Mouse (Mus musculus): ENCODE measurements around the gene Mbnl1. TPM values are rescaled to one million over a fixed set of nuclear protein-coding genes. Genes with fewer than 3 reads are reported as not detected.
"Not testable (repeated sequence)": the region's sequence is repeated elsewhere in the genome, so short reads cannot be mapped to it uniquely, and the experiment has no call there.

The Mbnl1 gene
- total RNA-seq, 2 experiments from 2014 or later = 185 to 190 TPM

GRCm38 (mm10) chr3:60486713-60487170 is 14.1 kb downstream of the Mbnl1 start:
- DNase-seq (ENCODE audit: low spot score in 2 of 2) = no peak

- no peak for DNase-seq (ENCODE audit: low spot score in 2 of 2)
Observed at GRCm38 (mm10) chr3:60489509-60489908, 16.9 kb downstream of the Mbnl1 start.

- not testable (repeated sequence) for DNase-seq (ENCODE audit: low spot score in 2 of 2)
Observed at GRCm38 (mm10) chr3:60494774-60495535, 22.3 kb downstream of the Mbnl1 start.

- DNase-seq (ENCODE audit: low spot score in 2 of 2) = no peak
Observed at GRCm38 (mm10) chr3:60496197-60496596, 23.6 kb downstream of the Mbnl1 start.

GRCm38 (mm10) chr3:60498151-60498550 is 25.5 kb downstream of the Mbnl1 start:
- no peak for DNase-seq (ENCODE audit: low spot score in 2 of 2)

- no peak for DNase-seq (ENCODE audit: low spot score in 2 of 2)
Observed at GRCm38 (mm10) chr3:60498646-60499045, 26.0 kb downstream of the Mbnl1 start.

GRCm38 (mm10) chr3:60499157-60499578 is 26.5 kb downstream of the Mbnl1 start:
- DNase-seq (ENCODE audit: low spot score in 2 of 2) = no peak

- DNase-seq (ENCODE audit: low spot score in 2 of 2) = no peak
Observed at GRCm38 (mm10) chr3:60499718-60500450, 27.3 kb downstream of the Mbnl1 start.

- DNase-seq (ENCODE audit: low spot score in 2 of 2) = peak; percentile 63 to 81
Observed at GRCm38 (mm10) chr3:60500571-60501527, 28.2 kb downstream of the Mbnl1 start.

- DNase-seq (ENCODE audit: low spot score in 2 of 2) = peak in 1 of 2 experiments; percentile 60
Observed at GRCm38 (mm10) chr3:60501561-60502151, 29.0 kb downstream of the Mbnl1 start.

- no peak for DNase-seq (ENCODE audit: low spot score in 2 of 2)
Observed at GRCm38 (mm10) chr3:60502155-60502987, 29.7 kb downstream of the Mbnl1 start.

GRCm38 (mm10) chr3:60503196-60503595 is 30.6 kb downstream of the Mbnl1 start:
- DNase-seq (ENCODE audit: low spot score in 2 of 2) = no peak

- no peak for DNase-seq (ENCODE audit: low spot score in 2 of 2)
Observed at GRCm38 (mm10) chr3:60504775-60505430, 32.3 kb downstream of the Mbnl1 start.

- DNase-seq (ENCODE audit: low spot score in 2 of 2) = no peak
Observed at GRCm38 (mm10) chr3:60506821-60507220, 34.2 kb downstream of the Mbnl1 start.

GRCm38 (mm10) chr3:60507496-60507895 is 34.9 kb downstream of the Mbnl1 start:
- DNase-seq (ENCODE audit: low spot score in 2 of 2) = no peak

GRCm38 (mm10) chr3:60507979-60508378 is 35.3 kb downstream of the Mbnl1 start:
- DNase-seq (ENCODE audit: low spot score in 2 of 2) = no peak

- no peak for DNase-seq (ENCODE audit: low spot score in 2 of 2)
Observed at GRCm38 (mm10) chr3:60511197-60511596, 38.6 kb downstream of the Mbnl1 start.

- no peak for DNase-seq (ENCODE audit: low spot score in 2 of 2)
Observed at GRCm38 (mm10) chr3:60513337-60513736, 40.7 kb downstream of the Mbnl1 start.

- DNase-seq (ENCODE audit: low spot score in 2 of 2) = no peak
Observed at GRCm38 (mm10) chr3:60513746-60514145, 41.1 kb downstream of the Mbnl1 start.
